Comparison of ENCODE assay signal across 9 mouse cellular contexts in genomic region chr11:88849284-88849683, GRCm38 (mm10). TPM values are rescaled to one million over a fixed set of nuclear protein-coding genes. Genes with fewer than 3 reads are reported as not detected.
A peak's percentile ranks its signal among the peaks of the same experiment; 100 is the strongest.
DNase-seq lines count a peak whose midpoint lies in the region; ATAC-seq and TF ChIP-seq lines count a peak whose summit lies in the region.
"Had no signal": no experiment of that assay in that cellular context is flagged by ENCODE, and none has a peak within 500 bp of the region (broad histone marks: within the 10 kb centered on the region; RNA-seq: fewer than 3 reads in every experiment).

No protein-coding gene starts in this region.

- no peaks in the 10 kb centered on the region for H3K9me3 ChIP-seq in embryonic facial prominence, embryonic 13.5 days

- peaks cover 21% of the 10 kb centered on the region for H3K4me1 ChIP-seq in embryonic facial prominence, embryonic 13.5 days
- H3K4me1 ChIP-seq in thymus, adult 2 months (replicated peaks; ENCODE audit: control insufficient read depth, insufficient read depth, low read length), result peaks cover 6% of the 10 kb centered on the region

- no peak for ATAC-seq in embryonic facial prominence, embryonic 13.5 days (ENCODE audit: insufficient number of reproducible peaks, insufficient read depth, low FRiP score, low TSS enrichment, low read depth)

- H3K4me3 ChIP-seq in embryonic facial prominence, embryonic 13.5 days, result no peak overlapping the region
- no peak overlapping the region for H3K4me3 ChIP-seq in thymus, adult 2 months (ENCODE audit: control insufficient read depth, insufficient read depth, low read length)

- TF ChIP-seq POLR2A in thymus, adult 2 months (IDR thresholded peaks at IDR 0.05; ENCODE audit: control insufficient read depth, extremely low read depth, insufficient read depth, low read length, poor library complexity), result no peak

- H3K27ac ChIP-seq in embryonic facial prominence, embryonic 13.5 days, result no peak overlapping the region
- no peak overlapping the region for H3K27ac ChIP-seq in thymus, adult 2 months (ENCODE audit: control insufficient read depth, insufficient read depth, low read length)

- DNase-seq in ovary, postnatal 36 days (ENCODE audit: low spot score), result peak; percentile 65
- no peak for DNase-seq in ovary, postnatal 10 days (ENCODE audit: low spot score)
- DNase-seq in heart, postnatal 10 days, result peak; percentile 90 to 91
- peak; percentile 76 to 77 for DNase-seq in left cerebral cortex, postnatal 14 days (ENCODE audit: low spot score in 2 of 2)
- peak; percentile 26 for DNase-seq in right cerebral cortex, postnatal 25 days
- no peak for DNase-seq in thymus, adult 2 months
- DNase-seq in urinary bladder, adult 18-20 months (ENCODE audit: low spot score in 2 of 2), result no peak

- no peak for TF ChIP-seq CTCF in thymus, adult 2 months (IDR thresholded peaks at IDR 0.05; ENCODE audit: borderline replicate concordance, control insufficient read depth, extremely low read depth, insufficient read depth, low read length, poor library complexity)

- H3K9ac ChIP-seq in embryonic facial prominence, embryonic 13.5 days, result 0 out of 2 replicates have a peak overlapping the region, but pooled peaks have one; percentile 32

- intact Hi-C loops in heart, postnatal 10 days (cut with DNase I), result loop anchor here (5.0 kb wide), 1 partner anchor 58 kb away; no protein-coding TSS in a partner anchor
- intact Hi-C loops in left cerebral cortex, postnatal 14 days (cut with DNase I), result loop anchor here (5.0 kb wide), 1 partner anchor 108 kb away; the partner anchor contains the start of gene Scpep1

- no peak overlapping the region for H3K4me2 ChIP-seq in embryonic facial prominence, embryonic 13.5 days

- 62% methylated on average over 8 of the region's 8 CpGs for WGBS in embryonic facial prominence, embryonic 13.5 days
- WGBS in thymus, adult 2 months, result 65% methylated on average over 8 of the region's 8 CpGs

- H3K27me3 ChIP-seq in embryonic facial prominence, embryonic 13.5 days, result no peaks in the 10 kb centered on the region
- H3K27me3 ChIP-seq in thymus, adult 2 months (ENCODE audit: control insufficient read depth, insufficient read depth, low read length), result no peaks in the 10 kb centered on the region

- H3K36me3 ChIP-seq in embryonic facial prominence, embryonic 13.5 days, result peaks cover 18% of the 10 kb centered on the region
- H3K36me3 ChIP-seq in thymus, adult 2 months (ENCODE audit: control insufficient read depth, insufficient read depth, low read length), result no peaks in the 10 kb centered on the region

RNA-seq across cellular contexts. Expression of gene Akap1, which starts 15.1 kb away (rescaled TPM):
- 16.0 and 18.7 TPM in 2 replicates for polyA plus RNA-seq in embryonic facial prominence, embryonic 13.5 days (2015; fragmentation: Nextera tagmentation; extraction: Ambion mirVana)
- total RNA-seq in heart, postnatal 10 days (2021), result 100 to 1,000 TPM; 110 to 122 TPM
- 10 to 100 TPM; 38.4 to 40.3 TPM for total RNA-seq in left cerebral cortex, postnatal 14 days (2021)
- polyA plus RNA-seq in thymus, adult 2 months (2012; rRNA removed), result 33.6 and 41.3 TPM in 2 replicates
- total RNA-seq: neutrophil, adult 5-6 weeks had no signal

Comparison
In these comparisons a context has a peak if more than half of its experiments do, and no peak if none do; other contexts are left out.
1. DNase-seq: peak in ovary, postnatal 36 days (single experiment), heart, postnatal 10 days (2 of 2), left cerebral cortex, postnatal 14 days (2 of 2) and right cerebral cortex, postnatal 25 days (single experiment); none in ovary, postnatal 10 days (single experiment), thymus, adult 2 months (single experiment) and urinary bladder, adult 18-20 months (0 of 2).